Mouse (Mus musculus) cerebellum, adult (tissue): ENCODE measurements at regions not wholly inside any gene's neighbourhood (a gene's known extent, or its start where the extent isn't known, plus 50 kb on each side); places are given as distances from the start of the nearest gene placed in this dataset.

Source experiments
- ATAC-seq: cut with Nextera tagmentation; 2 replicates; pipeline ENCODE4 v1.9.2; 2017; ENCODE audit warnings: mild to moderate bottlenecking, moderate library complexity, mixed read lengths; ENCODE audit not compliant: insufficient number of reproducible peaks, low FRiP score, low TSS enrichment

GRCm38 (mm10) chr16:93418246-93418645, 185.6 kb downstream of the Setd4 start:
- ATAC-seq, result no peak

- ATAC-seq, result no peak
These were observed 186.0 kb downstream of the Setd4 start for GRCm38 (mm10) chr16:93417831-93418230.

- ATAC-seq, result no peak
These were observed 211.7 kb downstream of the Setd4 start for GRCm38 (mm10) chr16:93392024-93392675.

- ATAC-seq, result no peak
These were observed 216.2 kb downstream of the Setd4 start for GRCm38 (mm10) chr16:93387578-93388116.

GRCm38 (mm10) chr16:93384039-93384537, 219.8 kb downstream of the Setd4 start:
- no peak for ATAC-seq

- ATAC-seq, result no peak
These were observed 220.9 kb downstream of the Setd4 start for GRCm38 (mm10) chr16:93382945-93383344.

- ATAC-seq, result no peak
These were observed 222.9 kb downstream of the Setd4 start for GRCm38 (mm10) chr16:93380717-93381671.

GRCm38 (mm10) chr16:93380117-93380516, 223.7 kb downstream of the Setd4 start:
- ATAC-seq, result no peak

GRCm38 (mm10) chr16:93379611-93380010, 224.3 kb downstream of the Setd4 start:
- no peak for ATAC-seq

GRCm38 (mm10) chr16:93374669-93375068, 229.2 kb downstream of the Setd4 start:
- no peak for ATAC-seq

GRCm38 (mm10) chr16:93369766-93370146, 234.1 kb downstream of the Setd4 start:
- ATAC-seq, result no peak

GRCm38 (mm10) chr16:93368824-93369765, 234.8 kb downstream of the Setd4 start:
- no peak for ATAC-seq

- ATAC-seq, result no peak
These were observed 235.9 kb downstream of the Setd4 start for GRCm38 (mm10) chr16:93367995-93368394.

GRCm38 (mm10) chr16:93367246-93367805, 236.5 kb downstream of the Setd4 start:
- ATAC-seq, result no peak

- ATAC-seq, result no peak
These were observed 237.4 kb downstream of the Setd4 start for GRCm38 (mm10) chr16:93366383-93366941.

- ATAC-seq, result no peak
These were observed 238.5 kb downstream of the Setd4 start for GRCm38 (mm10) chr16:93365236-93365951.

GRCm38 (mm10) chr16:93359772-93360171, 244.1 kb downstream of the Setd4 start:
- no peak for ATAC-seq

GRCm38 (mm10) chr16:93358613-93359012, 245.2 kb downstream of the Setd4 start:
- no peak for ATAC-seq

- no peak for ATAC-seq
These were observed 245.7 kb downstream of the Setd4 start for GRCm38 (mm10) chr16:93358166-93358565.
